Mouse (Mus musculus) brain, embryonic 14.5 days (tissue): ENCODE data around the gene Fignl2.

Experiments used
- CTCF ChIP-seq: fragments of 200-500 bp; IDR thresholded peaks from 2 replicates; pipeline ENCODE4 v1.5.1; 2012; ENCODE audit warnings: inconsistent platforms, mild to moderate bottlenecking, moderate library complexity, borderline replicate concordance; ENCODE audit not compliant: insufficient read depth, insufficient read length; ENCODE audit errors: extremely low read depth
- POLR2A ChIP-seq: fragments of 200-500 bp; IDR thresholded peaks from 2 replicates; pipeline ENCODE4 v1.6.1; 2012; ENCODE audit warnings: mild to moderate bottlenecking, inconsistent platforms, borderline replicate concordance; ENCODE audit not compliant: poor library complexity, insufficient read depth, insufficient read length, severe bottlenecking; ENCODE audit errors: extremely low read depth

DNA sequence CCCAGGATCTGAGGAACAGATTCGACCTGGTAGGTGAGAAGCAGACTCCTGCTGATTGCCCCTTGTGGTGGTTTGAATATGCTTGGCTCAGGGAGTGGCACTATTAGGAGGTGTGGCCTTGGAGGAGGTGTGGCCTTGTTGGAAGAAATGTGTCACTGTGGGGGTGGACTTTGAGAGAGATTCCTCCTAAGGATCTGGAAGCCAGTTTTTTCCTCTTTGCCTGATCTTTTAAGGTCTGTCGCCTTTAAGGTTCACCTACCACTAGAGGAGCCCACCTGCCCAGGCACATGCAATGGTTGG is 43.9 kb upstream of the Fignl2 start:
- TF ChIP-seq CTCF (no peak), POLR2A (no peak)
